Mouse (Mus musculus): ENCODE measurements around the gene Spem1. TPM values are rescaled to one million over a fixed set of nuclear protein-coding genes. Genes with fewer than 3 reads are reported as not detected.

The Spem1 gene
- not detected in 2 replicates for total RNA-seq (2023)

GRCm38 (mm10) chr11:69822080-69822479 is at the start of gene Spem1:
TSS of gene Spem1 (minus strand) at chr11:69822180.

DNA sequence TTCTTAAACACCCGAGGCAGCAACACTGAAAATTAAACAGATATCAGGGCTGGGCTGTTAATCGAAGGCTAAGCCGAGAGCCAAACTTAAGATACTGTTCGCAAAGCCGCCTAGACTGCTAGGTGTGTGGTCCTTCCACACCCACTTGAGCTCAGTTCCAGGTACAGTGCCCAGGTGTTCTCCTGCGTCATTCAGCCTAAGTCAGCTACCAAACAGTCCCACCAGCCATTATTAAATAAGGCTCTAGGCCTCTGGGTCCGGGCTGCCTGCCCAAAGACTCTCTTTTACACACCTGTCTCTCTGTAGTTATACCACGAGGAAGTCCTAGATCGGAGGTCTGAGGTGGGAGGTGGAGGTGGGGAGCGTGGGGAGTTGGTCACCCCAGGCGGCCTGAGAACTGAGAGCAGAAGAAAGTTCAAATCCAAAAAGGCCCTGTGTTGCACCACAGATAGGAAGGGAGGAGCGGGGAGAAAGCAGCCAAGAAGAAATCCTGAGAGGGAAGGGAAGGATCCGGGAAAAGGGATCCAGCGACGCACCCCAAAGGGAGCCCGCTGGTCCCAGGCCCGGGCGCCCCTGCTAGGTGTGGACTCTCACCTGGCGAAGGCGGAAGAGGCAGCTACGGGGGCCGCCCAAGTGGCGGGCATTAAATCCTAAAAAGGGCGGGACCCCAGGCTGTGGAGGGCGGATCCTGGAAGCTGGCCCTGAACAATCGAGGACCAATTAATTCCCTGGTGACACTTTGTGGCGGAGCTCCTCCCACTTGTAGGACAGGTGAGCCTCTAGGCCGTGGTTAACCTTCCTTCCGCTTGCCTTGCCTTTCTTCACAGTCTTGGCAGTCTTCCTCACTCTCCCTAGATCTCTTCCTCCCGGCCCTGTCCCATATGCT is 36.4 kb upstream of the Spem1 start, which contains the start of gene Tnk1:
Tnk1 (minus strand) TSS at position 618 of the 886 bp plus-strand sequence.

DNA sequence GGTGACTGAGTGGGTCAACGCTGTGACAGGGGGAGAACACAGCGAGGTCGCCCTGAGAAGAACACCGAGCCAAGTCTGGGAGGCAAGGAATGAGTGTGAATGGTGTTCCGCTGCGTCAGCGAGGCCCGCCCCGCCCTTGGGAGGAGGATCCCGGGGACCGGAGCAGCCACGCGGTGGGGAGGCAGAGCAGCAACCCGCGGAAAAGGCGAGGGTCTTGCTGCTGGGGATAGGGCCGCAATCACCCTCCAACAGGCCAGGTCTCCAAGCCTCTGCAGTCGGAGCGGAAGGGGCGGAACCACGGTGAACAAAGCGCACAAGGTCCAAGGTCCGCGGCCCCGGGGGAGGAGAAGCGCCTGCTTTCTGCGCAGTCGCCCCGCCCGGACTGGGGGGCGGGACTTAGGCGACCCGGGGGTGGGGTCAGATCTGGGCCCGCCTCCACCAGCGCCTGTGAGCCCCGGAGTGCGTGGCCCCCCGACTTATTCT is 24.3 kb upstream of the Spem1 start, which contains the start of gene Plscr3:
Plscr3 (plus strand) TSS at position 179 of the 483 bp plus-strand sequence.

DNA sequence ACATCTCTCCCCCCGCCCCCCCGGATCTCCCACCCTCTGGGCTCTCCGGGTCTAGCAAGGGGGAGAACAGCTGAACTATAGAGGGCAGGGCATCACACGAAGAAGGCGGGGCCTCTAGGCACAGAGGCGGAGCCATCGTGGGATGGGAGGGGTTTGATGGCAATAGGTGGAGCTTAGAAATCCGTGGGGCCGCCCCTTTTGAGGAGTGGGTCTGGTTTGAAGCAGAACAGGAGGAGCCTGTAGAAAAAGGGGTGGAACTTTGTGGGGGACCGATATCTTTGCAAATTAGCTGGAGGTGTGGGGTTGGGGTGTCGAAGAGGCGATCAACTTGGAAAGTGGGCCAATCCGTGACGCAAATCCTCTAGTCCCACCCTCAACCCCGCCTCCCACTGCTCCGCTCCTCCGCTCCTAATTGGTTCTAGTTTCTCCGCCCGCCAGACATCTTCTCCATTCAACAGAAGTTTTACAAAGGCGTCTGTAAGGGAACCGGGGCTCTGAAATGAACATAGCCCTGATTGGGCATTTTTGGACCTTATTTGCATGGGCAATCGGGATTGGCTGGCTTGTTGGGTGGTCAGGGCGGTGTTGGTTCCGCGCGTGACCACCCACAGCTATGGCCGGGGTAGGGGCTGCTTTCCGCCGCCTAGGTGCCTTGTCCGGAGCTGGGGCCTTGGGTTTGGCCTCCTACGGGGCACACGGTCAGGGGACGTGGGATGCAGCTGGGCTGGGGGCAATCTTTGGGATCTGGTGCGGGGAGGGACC is 16.2 kb upstream of the Spem1 start, which contains the start of gene Tmem256:
Tmem256 (plus strand) TSS at position 563 of the 762 bp plus-strand sequence.

DNA sequence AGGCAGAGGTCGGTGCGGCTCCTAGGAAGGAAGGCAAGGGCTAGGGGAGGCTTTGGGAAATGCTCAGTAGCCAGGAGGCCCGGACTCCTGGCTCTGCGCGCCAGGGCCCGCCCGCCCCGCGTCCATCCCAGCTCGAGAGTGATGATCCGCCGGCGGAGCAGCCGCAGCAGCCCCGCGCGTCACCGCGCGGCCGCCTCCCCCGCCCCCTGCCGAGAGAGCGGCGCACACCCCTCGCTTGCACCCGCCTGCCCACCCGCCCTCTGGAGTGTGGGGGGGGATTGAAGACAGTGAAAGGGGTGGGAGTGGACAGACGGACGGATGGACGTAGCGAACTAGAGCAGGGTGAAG is 15.6 kb upstream of the Spem1 start, which contains the start of gene Nlgn2:
Nlgn2 (minus strand) TSS at position 181 of the 348 bp plus-strand sequence.

GRCm38 (mm10) chr11:69818365-69818764 is 3.6 kb downstream of the Spem1 start, which contains the start of gene Spem2:
TSS of gene Spem2 (minus strand) at chr11:69818465.

DNA sequence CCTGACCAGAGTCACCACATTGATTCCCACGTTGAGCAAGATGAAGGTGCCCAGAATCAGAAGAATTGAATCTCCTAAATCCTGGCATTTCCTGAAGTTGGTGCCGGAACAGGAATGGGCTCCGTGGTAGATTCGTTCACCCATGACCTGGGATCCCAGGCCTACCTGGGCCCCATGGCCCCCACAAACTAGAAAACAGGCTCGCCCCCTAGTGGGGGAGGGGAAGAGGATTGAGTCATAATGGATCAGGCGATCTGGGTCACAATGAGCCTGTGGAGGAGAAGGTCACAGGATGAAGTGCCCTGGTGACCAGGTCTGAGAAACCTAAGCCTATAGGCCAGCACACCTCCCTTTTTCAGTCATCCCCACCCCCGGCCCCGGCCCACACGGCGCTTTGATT is 6.8 kb downstream of the Spem1 start, which contains the start of gene Gm39566:
Gm39566 (minus strand) TSS at position 144 of the 400 bp plus-strand sequence.

GRCm38 (mm10) chr11:69804972-69805909 is 16.7 kb downstream of the Spem1 start, which contains the start of gene Tmem102:
TSS of gene Tmem102 (minus strand) at chr11:69805624.

GRCm38 (mm10) chr11:69801379-69801977 is 20.5 kb downstream of the Spem1 start, which contains the start of gene Fgf11:
TSS of gene Fgf11 (minus strand) at chr11:69801857.

GRCm38 (mm10) chr11:69795168-69795982 is 26.6 kb downstream of the Spem1 start, which contains the start of gene Chrnb1:
TSS of gene Chrnb1 (minus strand) at chr11:69795943.

Other genes starting within 250 kb of the Spem1 start
- 9.3 and 11.2 TPM in 2 replicates for gene Wrap53, start 241.9 kb downstream of the Spem1 start, total RNA-seq (2023)
- gene Trp53, start 241.8 kb downstream of the Spem1 start, total RNA-seq (2023): 33.7 and 43.7 TPM in 2 replicates
- gene Atp1b2, start 216.2 kb downstream of the Spem1 start, total RNA-seq (2023): not detected in 2 replicates
- gene Shbg, start 204.3 kb downstream of the Spem1 start, total RNA-seq (2023): not detected in 2 replicates
- not detected in 2 replicates for gene Sat2, start 200.2 kb downstream of the Spem1 start, total RNA-seq (2023)
- 43.9 and 65.2 TPM in 2 replicates for gene Fxr2, start 189.2 kb downstream of the Spem1 start, total RNA-seq (2023)
- 0.95 TPM in 1 of 2 replicates, not detected in the other for gene Sox15, start 166.9 kb downstream of the Spem1 start, total RNA-seq (2023)
- gene Mpdu1, start 159.5 kb downstream of the Spem1 start, total RNA-seq (2023): 67.2 and 77.6 TPM in 2 replicates
- gene Cd68, start 156.0 kb downstream of the Spem1 start, total RNA-seq (2023): 79.5 and 104 TPM in 2 replicates
- gene Eif4a1, start 149.8 kb downstream of the Spem1 start, total RNA-seq (2023): 525 and 565 TPM in 2 replicates
- 77.3 and 91.6 TPM in 2 replicates for gene Senp3, start 140.1 kb downstream of the Spem1 start, total RNA-seq (2023)
- gene Tnfsf13, start 136.4 kb downstream of the Spem1 start, total RNA-seq (2023): 10.0 and 11.1 TPM in 2 replicates
- gene Tnfsf12, start 126.3 kb downstream of the Spem1 start, total RNA-seq (2023): 7.3 and 8.2 TPM in 2 replicates
- gene Tnfsfm13, start 126.1 kb downstream of the Spem1 start, total RNA-seq (2023): 1.4 and 4.9 TPM in 2 replicates
- 74.6 and 76.6 TPM in 2 replicates for gene Polr2a, start 63.5 kb downstream of the Spem1 start, total RNA-seq (2023)
- gene Slc35g3, start 60.2 kb downstream of the Spem1 start, total RNA-seq (2023): not detected in 2 replicates
- gene Zbtb4, start 56.3 kb downstream of the Spem1 start, total RNA-seq (2023): 0.70 and 1.2 TPM in 2 replicates
- gene Chrnb1, start 26.2 kb downstream of the Spem1 start, total RNA-seq (2023): 0.54 and 1.0 TPM in 2 replicates
- not detected in 2 replicates for gene Fgf11, start 20.3 kb downstream of the Spem1 start, total RNA-seq (2023)
- not detected in 2 replicates for gene Tmem102, start 16.6 kb downstream of the Spem1 start, total RNA-seq (2023)
- not detected in 2 replicates for gene Gm39566, start 6.9 kb downstream of the Spem1 start, total RNA-seq (2023)
- gene Spem2, start 3.7 kb downstream of the Spem1 start, total RNA-seq (2023): not detected in 2 replicates
- gene Nlgn2, start 15.6 kb upstream of the Spem1 start, total RNA-seq (2023): 0.88 and 1.8 TPM in 2 replicates
- 76.0 and 86.7 TPM in 2 replicates for gene Tmem256, start 16.3 kb upstream of the Spem1 start, total RNA-seq (2023)
- 26.2 and 36.2 TPM in 2 replicates for gene Plscr3, start 24.2 kb upstream of the Spem1 start, total RNA-seq (2023)
- gene Tnk1, start 36.5 kb upstream of the Spem1 start, total RNA-seq (2023): not detected in 2 replicates
- 0.84 TPM in 1 of 2 replicates, not detected in the other for gene Tmem95, start 55.8 kb upstream of the Spem1 start, total RNA-seq (2023)
- 6.8 TPM in 2 replicates for gene Kctd11, start 59.2 kb upstream of the Spem1 start, total RNA-seq (2023)
- gene Acap1, start 73.4 kb upstream of the Spem1 start, total RNA-seq (2023): 262 and 323 TPM in 2 replicates
- 1.2 and 2.6 TPM in 2 replicates for gene 2810408A11Rik, start 78.8 kb upstream of the Spem1 start, total RNA-seq (2023)
- 17.7 and 25.0 TPM in 2 replicates for gene Neurl4, start 78.9 kb upstream of the Spem1 start, total RNA-seq (2023)
- 71.0 and 76.8 TPM in 2 replicates for gene Gps2, start 91.7 kb upstream of the Spem1 start, total RNA-seq (2023)
- gene Eif5a, start 99.8 kb upstream of the Spem1 start, total RNA-seq (2023): 429 and 447 TPM in 2 replicates
- gene Ybx2, start 113.6 kb upstream of the Spem1 start, total RNA-seq (2023): not detected in 2 replicates
- 0.20 TPM in 1 of 2 replicates, not detected in the other for gene Slc2a4, start 126.0 kb upstream of the Spem1 start, total RNA-seq (2023)
- not detected in 2 replicates for gene Cldn7, start 142.6 kb upstream of the Spem1 start, total RNA-seq (2023)
- 57.0 and 90.8 TPM in 2 replicates for gene Ctdnep1, start 159.0 kb upstream of the Spem1 start, total RNA-seq (2023)
- gene Elp5, start 160.3 kb upstream of the Spem1 start, total RNA-seq (2023): 24.6 and 25.4 TPM in 2 replicates
- gene Gabarap, start 169.0 kb upstream of the Spem1 start, total RNA-seq (2023): 585 and 586 TPM in 2 replicates
- gene Phf23, start 173.6 kb upstream of the Spem1 start, total RNA-seq (2023): 41.1 and 46.0 TPM in 2 replicates
- gene Dvl2, start 178.4 kb upstream of the Spem1 start, total RNA-seq (2023): 18.1 and 19.3 TPM in 2 replicates
- 41.4 and 52.4 TPM in 2 replicates for gene Acadvl, start 193.2 kb upstream of the Spem1 start, total RNA-seq (2023)
- 3.3 and 6.2 TPM in 2 replicates for gene Dlg4, start 194.8 kb upstream of the Spem1 start, total RNA-seq (2023)
- not detected in 2 replicates for gene Asgr1, start 231.9 kb upstream of the Spem1 start, total RNA-seq (2023)

Data from neutrophil, adult 65 days (primary cell).